Mouse (Mus musculus): ENCODE measurements around the gene Chodl. TPM values are rescaled to one million over a fixed set of nuclear protein-coding genes. Genes with fewer than 3 reads are reported as not detected.

The Chodl gene
- under 1 TPM; 0.18 to 0.58 (median 0.20) TPM for total RNA-seq (2022)

DNA sequence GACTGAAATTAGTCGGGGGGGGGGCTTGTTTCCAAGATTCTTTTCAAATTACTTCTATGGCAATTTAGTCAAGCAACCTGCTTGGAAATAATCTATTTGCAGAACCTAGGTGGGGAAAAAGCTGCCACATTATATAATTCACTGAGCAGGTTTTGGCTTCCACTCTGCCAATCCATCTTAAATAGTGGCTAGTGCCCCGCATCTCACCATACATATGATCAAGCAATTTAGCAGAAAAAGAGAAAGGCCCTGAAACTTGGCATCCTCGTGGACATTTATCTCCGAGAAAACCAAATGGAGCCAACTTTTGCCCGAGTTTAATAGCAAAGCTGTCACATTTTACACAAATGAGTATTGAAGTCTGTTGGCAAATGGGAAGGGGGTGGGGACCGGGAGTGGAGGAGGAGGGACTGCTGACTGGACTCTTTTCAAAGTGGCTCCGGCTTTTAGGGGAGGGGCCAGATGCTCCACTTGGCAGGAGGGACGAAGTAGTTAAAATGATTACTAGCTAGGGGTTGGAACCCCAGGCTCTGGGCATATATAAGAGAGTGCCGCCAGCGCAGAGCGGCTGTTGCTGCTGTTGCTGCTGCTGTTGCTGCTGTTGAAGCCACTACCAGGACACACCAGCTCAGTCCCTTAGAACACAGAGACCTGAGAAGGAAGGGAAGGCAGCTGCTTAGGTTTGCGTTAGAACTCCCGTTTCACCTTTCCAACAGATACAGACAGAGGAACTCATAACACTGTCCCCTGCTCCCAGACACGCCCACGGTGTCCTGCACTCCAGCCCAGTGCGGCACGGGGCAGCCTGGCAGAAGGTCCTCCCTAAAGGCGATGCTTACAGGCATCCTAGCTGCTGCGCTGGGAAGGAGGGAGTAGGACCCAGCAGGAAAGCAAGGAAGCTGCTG lies at the start of gene Chodl:
Gene Chodl (plus strand): TSS at position 567 of the 905 bp plus-strand sequence.
- no peak for DNase-seq

DNA sequence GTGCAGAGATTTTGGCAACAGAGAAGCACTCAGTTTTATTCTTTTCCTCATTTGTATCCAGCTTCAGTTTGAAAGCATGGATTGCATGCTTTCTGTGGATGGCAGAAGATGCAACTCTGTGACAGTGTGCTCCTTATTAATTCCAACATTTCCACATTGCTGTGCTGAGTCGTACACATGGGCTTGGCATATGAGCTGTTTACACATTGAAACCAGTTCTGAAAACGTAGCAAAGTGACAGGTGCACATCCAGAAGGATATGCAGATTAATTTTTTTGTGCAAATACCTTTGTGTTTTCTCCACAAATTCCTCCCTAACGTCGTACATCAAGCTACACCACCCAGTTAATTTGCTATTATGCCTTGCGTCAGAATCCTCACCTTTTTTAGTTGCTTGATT lies 8.1 kb upstream of the Chodl start:
- DNase-seq, result no peak

DNA sequence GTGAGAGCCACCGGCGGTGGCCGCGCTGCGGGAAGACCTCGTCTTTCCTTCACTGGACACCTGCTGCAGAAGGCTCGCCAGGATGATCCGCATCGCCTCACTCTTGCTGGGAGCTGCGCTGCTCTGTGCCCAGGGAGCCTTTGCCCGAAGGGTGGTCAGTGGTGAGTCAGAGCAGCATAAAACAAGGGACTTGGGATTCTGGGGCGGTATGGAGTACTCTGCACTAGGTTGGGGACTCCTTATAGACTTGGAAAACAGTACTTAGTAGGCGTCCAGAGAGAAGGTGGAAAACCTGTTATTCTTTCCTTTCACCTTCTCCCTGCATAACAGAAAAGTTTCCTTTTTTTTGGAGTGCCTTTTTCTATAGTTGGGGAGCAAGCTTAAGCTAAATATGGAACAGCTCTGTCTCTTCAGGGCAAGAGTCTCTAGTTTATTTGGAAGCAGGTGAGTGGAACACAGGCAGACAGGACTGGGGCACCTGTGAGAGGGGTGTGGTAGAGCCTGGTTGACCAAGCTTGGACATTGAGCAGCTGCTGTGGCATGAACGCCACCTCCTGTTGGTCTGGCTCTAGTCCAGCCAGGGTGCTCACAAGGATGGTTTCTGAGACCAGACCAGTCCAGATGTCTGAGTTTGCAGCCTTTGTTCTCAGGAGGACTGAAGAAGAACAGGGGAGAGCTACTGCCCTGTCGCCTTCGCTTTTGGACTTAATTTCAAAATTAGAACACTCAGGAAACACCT lies 708 bp downstream of the Chodl start:
- no peak for DNase-seq

DNA sequence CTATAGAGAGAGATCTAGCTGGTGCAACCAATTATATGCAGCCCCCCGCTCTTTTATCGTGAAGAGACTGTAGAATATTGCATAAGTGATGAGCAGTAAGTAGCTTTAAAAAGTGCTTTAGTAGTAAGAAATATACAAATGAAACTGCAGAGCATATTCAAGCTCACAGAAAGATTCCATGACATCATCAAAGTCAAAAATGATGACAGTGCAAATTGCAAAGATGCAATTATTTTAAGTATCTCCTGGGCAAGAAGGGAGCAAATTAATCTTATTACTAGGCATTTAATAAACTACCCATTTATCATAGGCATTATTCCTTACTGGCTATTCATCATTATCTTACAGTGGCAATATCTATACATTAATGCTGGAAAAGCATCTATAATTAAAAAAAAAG lies 3.5 kb downstream of the Chodl start:
- DNase-seq, result no peak

DNA sequence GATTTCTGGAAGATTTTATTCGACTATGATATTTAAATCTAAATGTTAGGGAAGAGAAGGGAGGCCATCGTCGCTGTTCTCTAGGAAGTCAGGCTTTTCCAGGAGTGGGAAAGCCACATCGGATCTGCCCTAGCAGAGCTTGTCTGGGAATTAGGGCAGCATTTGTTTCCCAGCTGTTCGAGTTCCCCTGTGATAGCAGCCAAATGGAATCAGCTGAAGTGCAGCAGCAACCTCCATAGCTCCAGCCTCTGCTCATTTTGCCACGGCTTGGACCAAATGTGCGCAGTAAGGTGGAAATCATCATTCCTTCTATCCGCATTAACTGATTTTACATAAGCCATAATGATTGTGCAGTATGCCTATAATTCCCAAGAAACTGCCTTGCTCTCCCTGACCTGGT lies 7.0 kb downstream of the Chodl start:
- DNase-seq, result no peak

DNA sequence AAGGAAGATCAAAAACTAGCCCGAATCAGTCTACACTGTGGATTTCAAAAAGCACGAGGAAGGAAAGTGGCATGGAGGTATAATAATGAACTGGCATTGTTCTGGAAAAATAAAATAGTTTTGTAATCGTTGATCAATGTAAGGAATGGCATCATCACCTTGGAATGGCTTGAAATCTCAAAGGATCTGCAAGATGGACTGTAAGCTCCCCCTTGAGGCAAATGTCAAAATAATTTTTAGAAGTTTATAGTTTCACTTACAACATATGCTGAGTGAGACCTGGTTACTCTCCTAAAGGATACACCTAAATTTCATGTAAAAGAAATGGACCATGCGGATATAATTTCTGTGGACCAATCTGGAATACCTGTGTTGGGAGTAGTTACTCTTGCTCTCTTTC lies 19.6 kb downstream of the Chodl start:
- DNase-seq, result no peak

DNA sequence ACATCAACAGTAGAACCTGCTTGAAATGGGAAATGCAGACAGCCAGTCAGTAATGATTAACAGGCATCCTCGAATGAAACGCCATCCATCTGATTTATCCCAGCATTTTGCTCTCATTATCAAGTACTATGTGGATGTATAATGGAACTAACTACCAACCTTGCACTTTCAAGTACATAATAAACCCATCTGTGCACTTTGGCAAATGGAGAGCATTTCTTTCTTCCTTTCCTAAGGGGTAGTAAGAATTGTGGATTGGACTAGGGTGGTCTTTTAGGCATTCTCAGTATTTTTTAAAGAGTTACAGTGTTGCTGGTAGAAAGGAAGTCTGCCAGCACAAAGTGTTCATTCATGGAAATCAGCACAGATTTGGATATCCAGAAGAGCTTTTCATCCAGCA lies 26.7 kb downstream of the Chodl start:
- no peak for DNase-seq

DNA sequence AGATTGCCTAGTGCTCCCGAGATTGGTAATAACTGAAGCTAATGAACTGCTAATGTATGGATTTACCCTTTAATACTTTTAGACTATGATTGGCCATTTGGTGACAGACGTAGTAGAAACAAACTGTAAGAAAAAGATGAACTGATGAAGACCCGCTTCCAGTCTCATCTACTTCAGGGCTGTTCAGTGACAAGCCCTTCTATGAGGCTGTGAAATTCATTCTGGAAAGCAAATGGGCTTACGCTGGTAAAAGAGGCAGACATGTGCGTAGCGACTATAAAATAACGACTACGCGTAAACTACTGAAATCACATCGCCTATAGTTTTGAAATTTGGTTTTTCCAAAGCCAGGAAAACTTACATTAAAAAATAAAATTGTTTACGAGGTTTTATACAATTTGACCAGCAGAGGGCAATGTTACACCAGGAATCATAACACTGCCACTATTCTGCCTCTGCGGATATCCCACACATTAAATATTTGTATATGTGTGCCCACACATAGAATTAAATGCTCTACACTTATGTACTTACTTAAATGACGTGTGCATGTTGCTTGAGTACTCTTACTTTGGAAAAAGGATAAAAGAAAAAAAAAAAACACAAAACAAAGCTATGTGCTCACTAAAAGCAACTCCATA lies 38.5 kb downstream of the Chodl start:
- no peak for DNase-seq

DNA sequence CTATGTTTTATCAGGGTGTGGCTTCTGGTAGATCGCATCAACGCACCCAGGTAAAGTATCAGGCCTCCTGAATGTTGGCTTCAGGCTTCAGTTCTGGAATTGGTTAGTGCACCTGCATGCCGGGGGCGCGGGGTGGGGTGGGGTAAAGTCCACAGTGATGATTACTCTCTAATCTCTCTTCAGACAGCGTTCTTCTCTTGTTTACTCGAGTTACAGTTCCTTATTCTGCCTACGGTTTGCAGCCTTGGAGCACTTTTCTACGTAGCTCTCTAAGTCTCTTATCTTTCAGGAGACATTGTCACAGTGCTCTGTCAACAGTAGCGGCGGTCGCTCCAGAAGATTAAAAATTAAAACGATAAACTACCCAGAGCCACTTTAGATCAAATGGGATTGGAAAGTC lies 43.4 kb downstream of the Chodl start:
- no peak for DNase-seq

DNA sequence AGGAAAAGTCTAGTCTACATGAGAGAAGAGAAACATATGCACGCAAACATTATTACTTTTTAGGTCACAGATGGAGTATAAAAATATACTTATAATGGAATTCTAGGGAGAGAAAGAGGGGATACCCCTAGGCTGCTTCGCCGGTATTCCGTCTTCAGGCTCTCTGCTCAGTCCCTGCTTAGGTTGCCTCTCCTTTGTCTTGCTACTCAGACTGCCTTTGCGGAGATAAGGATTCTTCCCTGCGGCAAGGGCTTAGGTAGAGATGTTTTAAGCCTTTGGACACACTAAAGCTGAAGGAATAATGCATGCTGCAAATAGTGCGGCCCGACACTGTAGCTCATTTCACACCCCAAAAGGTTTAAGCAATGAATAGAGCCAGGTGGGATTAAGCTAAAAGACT lies 45.6 kb downstream of the Chodl start:
- DNase-seq, result no peak

Other genes with a start within 250 kb of the Chodl start
- gene Tmprss15, start 160.1 kb downstream of the Chodl start, total RNA-seq (2022), result not detected

All from adrenal gland, adult 8-10 months (tissue).